Mouse (Mus musculus): Measurements from ENCODE around the gene Pdk3.

The Pdk3 gene

DNA sequence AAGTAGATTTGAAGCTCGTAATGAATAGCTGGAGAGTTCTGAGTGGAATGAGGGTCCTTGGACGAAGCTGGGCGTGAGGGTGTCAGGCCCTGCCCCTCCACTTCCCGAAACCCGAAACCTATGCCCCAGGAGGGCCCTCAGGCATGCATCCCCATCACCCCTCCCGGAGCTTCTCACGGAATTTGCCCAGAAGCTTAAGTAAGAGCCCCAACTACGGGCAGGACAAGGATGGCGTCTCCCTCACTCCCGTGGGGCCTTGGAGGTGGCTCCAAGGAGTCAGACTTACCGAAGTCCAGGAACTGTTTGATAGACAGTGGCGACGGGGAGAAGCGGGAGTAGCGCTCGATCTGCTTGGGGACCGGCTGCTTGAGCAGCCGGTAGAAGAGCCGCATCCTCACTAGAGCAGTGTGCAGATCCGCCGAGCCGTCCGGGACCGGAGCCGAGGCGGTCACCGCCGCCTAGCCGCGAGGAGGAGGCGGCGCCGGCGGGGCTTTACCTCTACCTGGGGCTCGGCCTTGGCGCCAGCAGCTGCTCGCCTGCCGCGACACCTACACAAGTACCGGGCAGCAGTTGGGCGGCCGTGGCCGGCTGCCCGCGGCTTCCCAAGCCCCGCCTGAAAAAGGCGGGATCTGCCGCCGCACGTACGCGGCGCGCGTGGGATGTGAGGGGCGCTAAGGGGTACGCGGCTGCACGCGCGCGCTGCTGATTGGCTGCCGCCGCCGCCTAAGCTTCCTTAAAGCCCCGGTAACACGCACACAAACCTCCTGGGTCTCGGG lies at the start of gene Pdk3:
Gene Pdk3 (minus strand): TSS at position 641 of the 776 bp plus-strand sequence.
- in situ Hi-C loops (cut with MboI; ENCODE audit: low sequenced_read_pairs) = no loop called here

- in situ Hi-C loops (cut with MboI; ENCODE audit: low sequenced_read_pairs) = no loop called here
These were observed 45.6 kb upstream of the Pdk3 start for GRCm38 (mm10) chrX:93877634-93878016.

- in situ Hi-C loops (cut with MboI; ENCODE audit: low sequenced_read_pairs) = no loop called here
These were observed 45.1 kb upstream of the Pdk3 start for GRCm38 (mm10) chrX:93876981-93877633.

- in situ Hi-C loops (cut with MboI; ENCODE audit: low sequenced_read_pairs) = no loop called here
These were observed 31.4 kb upstream of the Pdk3 start for GRCm38 (mm10) chrX:93863393-93863792.

DNA sequence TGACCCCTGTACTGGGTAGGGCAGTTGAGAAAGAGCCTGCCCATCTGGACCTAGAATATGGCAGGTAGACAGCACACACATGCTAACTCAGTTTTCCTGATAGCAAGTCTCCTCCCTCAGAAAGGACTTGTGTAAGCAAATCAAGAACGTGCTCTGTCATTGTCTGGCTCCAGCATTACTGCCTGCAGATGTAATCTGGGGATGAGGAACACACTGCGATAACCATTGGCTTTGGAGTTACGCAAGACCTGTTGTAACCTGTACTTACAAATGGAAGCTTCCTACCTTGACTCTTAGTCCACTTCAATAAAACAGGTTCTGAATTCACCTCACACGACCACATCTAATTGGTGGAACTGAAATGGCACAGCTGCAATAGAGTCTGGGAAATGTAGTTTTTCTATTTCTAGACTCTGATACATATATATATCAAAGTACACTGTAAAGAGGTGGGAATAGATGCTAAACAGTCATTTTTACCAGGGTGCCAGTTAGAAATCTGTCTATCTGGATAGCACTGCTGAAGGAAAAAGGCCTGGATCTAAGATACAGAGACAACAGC lies 30.6 kb upstream of the Pdk3 start:
- in situ Hi-C loops (cut with MboI; ENCODE audit: low sequenced_read_pairs) = no loop called here

DNA sequence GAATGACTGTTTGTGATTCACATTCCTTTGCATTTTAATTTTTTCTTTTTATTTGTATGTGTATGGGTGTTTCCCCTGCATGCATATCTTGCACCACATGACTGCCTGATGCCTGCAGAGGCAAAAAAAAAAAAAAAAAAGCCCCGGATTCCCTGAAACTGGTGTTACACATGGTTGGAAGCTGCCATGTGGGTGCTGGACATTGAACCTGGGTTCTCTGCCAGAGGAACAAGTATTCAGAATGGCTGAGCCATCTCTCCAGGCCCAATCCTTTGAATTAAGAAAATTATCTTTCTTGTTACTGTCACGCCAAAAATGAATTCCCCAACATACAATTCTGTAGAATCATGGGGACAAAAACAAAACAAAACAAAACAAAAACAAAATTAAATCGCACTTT lies 25.8 kb upstream of the Pdk3 start:
- in situ Hi-C loops (cut with MboI; ENCODE audit: low sequenced_read_pairs) = no loop called here

DNA sequence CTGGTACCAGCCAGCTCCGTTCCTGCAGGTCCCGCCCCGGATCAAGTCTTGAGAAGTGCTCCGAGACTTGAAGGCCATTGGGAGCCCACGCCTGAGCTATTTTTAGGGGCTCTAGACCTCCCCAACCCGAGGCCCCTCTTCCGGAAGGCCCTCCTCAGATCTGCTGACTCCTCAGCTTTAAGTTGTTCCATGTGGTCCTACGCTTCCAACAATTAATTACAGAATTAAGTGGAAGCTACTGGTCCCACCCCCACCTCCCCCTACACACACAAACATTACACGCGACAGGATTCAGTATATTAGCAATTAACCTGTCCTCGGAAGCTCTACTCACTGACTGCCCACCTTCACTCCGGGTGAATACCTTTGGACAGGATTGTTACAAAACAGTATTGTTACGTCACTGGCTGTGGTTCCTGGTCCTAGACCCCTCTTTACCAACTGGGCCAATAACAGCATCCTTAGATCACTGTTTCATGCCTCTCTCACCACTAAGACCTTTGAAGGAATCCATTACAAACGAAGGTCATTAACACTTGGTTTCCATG lies 410 bp upstream of the Pdk3 start:
- in situ Hi-C loops (cut with MboI; ENCODE audit: low sequenced_read_pairs) = no loop called here

DNA sequence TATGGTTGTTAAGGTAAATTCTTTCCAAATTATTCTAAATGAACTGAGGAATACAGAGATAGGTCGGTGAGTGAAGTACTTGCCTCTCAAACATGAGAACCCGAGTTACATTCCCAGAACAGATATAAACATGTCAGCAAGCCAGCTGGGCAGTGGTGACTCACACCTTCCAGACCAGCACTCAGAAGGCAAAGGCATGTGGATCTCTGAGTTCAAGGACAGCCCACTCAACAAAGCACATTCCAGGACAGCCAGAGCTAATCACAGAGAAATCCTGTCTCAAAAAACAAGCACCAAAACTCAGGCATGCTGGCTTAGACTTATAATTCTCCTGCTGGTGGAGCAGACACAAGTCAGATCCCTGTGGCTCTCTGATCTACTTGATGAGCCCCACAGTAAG lies 6.2 kb downstream of the Pdk3 start:
- in situ Hi-C loops (cut with MboI; ENCODE audit: low sequenced_read_pairs) = no loop called here

GRCm38 (mm10) chrX:93808040-93808439 lies 24.0 kb downstream of the Pdk3 start:
- in situ Hi-C loops (cut with MboI; ENCODE audit: low sequenced_read_pairs) = no loop called here

DNA sequence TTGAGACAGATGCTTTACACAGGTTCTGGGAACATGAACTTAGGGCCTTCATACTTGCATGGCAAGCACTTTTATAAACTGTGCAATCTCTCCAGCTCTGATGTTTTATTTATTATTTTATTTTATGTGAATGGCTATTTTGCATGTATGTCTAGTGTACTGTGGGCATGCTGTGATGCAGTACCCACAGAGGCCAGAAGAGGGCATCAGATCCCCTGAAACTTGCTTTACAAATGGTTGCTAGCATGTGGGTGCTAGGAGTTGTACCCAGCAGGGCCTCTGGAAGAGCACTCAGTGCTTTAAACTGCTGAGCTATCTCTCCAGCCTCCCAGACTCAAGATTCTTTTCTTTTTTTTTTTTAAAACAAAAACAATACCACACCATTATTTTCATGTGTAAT lies 38.8 kb downstream of the Pdk3 start:
- in situ Hi-C loops (cut with MboI; ENCODE audit: low sequenced_read_pairs) = loop anchor here (10.0 to 25.0 kb wide), 3 partner anchors 102 to 731 kb away; no protein-coding TSS in a partner anchor

DNA sequence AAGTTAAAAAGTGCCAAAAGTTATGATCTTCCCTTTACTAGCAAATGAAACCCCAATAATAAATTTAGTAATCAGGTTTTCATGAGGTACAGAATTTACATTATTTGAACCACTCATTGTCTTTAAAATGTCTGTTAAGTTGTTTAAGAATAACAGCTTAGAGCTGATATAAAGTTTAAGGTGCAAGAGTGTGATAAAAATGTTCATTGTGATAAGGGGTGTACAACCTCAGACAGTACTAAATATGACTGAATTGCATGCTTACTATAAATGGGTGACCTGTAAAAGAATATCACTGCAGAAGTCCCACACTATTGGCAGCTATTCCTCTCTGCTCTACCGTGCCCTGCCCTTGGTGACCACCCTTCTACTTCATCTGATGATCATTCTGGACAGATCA lies 42.4 kb downstream of the Pdk3 start:
- in situ Hi-C loops (cut with MboI; ENCODE audit: low sequenced_read_pairs) = loop anchor here (25.0 kb wide), 2 partner anchors 248 to 727 kb away; no protein-coding TSS in a partner anchor

GRCm38 (mm10) chrX:93760770-93761169 lies 71.2 kb downstream of the Pdk3 start:
- in situ Hi-C loops (cut with MboI; ENCODE audit: low sequenced_read_pairs) = no loop called here

- in situ Hi-C loops (cut with MboI; ENCODE audit: low sequenced_read_pairs) = no loop called here
These were observed 75.0 kb downstream of the Pdk3 start for GRCm38 (mm10) chrX:93756867-93757455.

GRCm38 (mm10) chrX:93755210-93755842 lies 76.7 kb downstream of the Pdk3 start:
- in situ Hi-C loops (cut with MboI; ENCODE audit: low sequenced_read_pairs) = no loop called here

DNA sequence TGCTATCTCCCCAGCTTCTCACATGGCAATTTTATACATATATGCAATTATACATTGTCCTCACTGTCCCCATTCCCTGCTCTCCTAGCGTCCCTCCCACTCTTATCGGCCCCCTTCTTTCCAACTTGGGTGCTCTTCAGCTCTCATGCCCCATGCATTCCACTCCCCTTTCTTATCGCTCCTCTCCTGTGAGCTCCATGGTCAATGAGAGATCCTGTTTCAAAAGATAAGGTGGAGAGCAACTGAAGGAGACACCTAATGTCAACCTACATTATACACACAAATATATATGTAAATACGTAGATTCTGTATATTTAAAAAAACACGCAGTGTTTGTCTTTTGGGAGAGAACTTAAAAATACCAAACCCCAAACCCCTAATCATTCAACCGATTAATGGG lies 81.4 kb downstream of the Pdk3 start:
- in situ Hi-C loops (cut with MboI; ENCODE audit: low sequenced_read_pairs) = no loop called here

DNA sequence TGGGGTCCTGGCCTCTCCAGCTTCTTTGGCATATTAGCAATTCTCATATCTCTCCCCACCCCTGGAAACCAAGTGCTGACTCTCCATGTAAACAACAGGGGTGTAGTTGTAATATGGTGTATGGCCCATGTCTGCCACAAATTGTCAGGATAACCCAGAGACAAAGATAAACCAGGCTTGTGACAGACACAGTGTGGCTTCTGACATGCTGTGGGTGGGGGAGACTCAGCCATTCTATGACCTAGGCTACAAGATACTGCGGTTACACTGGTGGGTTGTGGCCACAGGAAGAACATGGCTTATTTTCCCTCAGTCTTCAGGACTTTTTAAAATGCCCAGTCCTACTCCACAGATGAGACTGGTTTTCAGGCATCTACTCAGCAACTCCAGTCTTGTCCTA lies 82.8 kb downstream of the Pdk3 start:
- in situ Hi-C loops (cut with MboI; ENCODE audit: low sequenced_read_pairs) = no loop called here

GRCm38 (mm10) chrX:93732975-93733748 lies 98.8 kb downstream of the Pdk3 start:
- in situ Hi-C loops (cut with MboI; ENCODE audit: low sequenced_read_pairs) = no loop called here

- in situ Hi-C loops (cut with MboI; ENCODE audit: low sequenced_read_pairs) = no loop called here
These were observed 99.6 kb downstream of the Pdk3 start for GRCm38 (mm10) chrX:93732407-93732806.

DNA sequence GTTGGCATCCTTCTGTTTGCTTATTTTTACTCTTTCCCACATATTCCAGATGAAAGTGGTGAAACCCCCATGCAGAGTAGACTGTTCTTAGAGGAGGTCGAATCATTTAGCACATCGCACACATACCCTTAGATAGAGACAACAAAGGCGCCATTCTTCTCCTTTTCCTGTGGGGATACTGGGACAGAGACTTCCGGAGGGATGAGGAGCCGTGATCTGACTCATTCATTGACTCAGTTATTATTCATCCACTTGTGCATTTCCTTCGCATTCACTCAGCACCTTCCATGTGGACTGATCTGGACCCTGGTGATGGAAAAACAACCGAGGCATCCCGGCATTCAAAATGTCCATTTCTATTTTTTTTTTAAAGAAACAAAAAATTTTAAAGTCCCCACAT lies 101.1 kb downstream of the Pdk3 start:
- in situ Hi-C loops (cut with MboI; ENCODE audit: low sequenced_read_pairs) = no loop called here

GRCm38 (mm10) chrX:93729529-93729928 lies 102.5 kb downstream of the Pdk3 start:
- in situ Hi-C loops (cut with MboI; ENCODE audit: low sequenced_read_pairs) = no loop called here

Data from CH12F3 (cell line).